Mouse (Mus musculus): Measurements from ENCODE around the gene Cd7. TPM values are rescaled to one million over a fixed set of nuclear protein-coding genes. Genes with fewer than 3 reads are reported as not detected.

The Cd7 gene
- not detected for polyA plus RNA-seq (2012; fragmentation: generic; extraction: Trizol)
- long read RNA-seq, experiment 1: 0 reads
- long read RNA-seq, experiment 2: 0 reads

- Histone ChIP-seq H3K27me3 (ENCODE audit: control insufficient read depth, insufficient read depth, insufficient read length) (peaks cover 37% of the 10 kb centered on the region), H3K36me3 (ENCODE audit: control insufficient read depth, insufficient read depth) (no peaks in the 10 kb centered on the region), H3K79me2 (ENCODE audit: control insufficient read depth, insufficient read depth) (no peaks in the 10 kb centered on the region), H3ac (ENCODE audit: control insufficient read depth, insufficient read length, low read depth) (no peak within 1 kb of the TSS), H3K79me3 (ENCODE audit: low read depth) (no peaks in the 10 kb centered on the region), H3K4me3 (ENCODE audit: insufficient read depth, poor library complexity, severe bottlenecking) (no peak within 1 kb of the TSS)
- TF ChIP-seq USF1 (IDR thresholded peaks at IDR 0.05; ENCODE audit: low read depth) (no peak), CTCF (IDR thresholded peaks at IDR 0.05; ENCODE audit: control insufficient read depth, insufficient read depth, insufficient read length) (no peak), MYOG (IDR thresholded peaks at IDR 0.05; ENCODE audit: control insufficient read depth, extremely low read depth, insufficient read length) (no peak), MYOD1 (IDR thresholded peaks at IDR 0.05; ENCODE audit: control insufficient read depth, insufficient read length, low read depth) (no peak), MAX (IDR thresholded peaks at IDR 0.05) (no peak), FOSL1 (IDR thresholded peaks at IDR 0.05; ENCODE audit: insufficient read depth, low read length, poor library complexity, severe bottlenecking) (no peak), CEBPB (IDR thresholded peaks at IDR 0.05; ENCODE audit: low read depth) (no peak)
Observed at GRCm38 (mm10) chr11:121039302-121039701, at the start of gene Cd7. TSS of gene Cd7 (minus strand) at chr11:121039418.

DNA sequence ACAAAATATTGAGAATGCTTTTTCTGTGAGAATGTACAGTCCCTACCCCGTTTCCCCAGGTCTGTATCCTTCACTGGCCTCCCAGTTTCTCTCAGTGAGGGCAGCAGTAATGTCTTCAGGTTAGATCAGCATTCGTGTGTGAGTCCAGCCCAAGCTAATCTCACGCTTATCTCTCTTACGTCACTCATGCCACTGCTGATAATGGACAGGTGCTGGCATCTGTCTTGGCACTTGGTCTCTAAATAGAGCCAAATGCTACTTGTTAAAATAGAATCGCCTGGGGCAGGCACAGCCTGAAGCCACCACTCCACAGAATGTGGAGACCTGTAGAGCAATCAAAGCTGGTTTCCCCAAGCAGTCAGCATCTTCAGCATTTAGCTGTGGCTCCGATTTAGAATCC is 49.8 kb upstream of the Cd7 start:
- Histone ChIP-seq H3ac (ENCODE audit: control insufficient read depth, insufficient read length, low read depth) (no peak overlapping the region), H3K27me3 (ENCODE audit: control insufficient read depth, insufficient read depth, insufficient read length) (no peaks in the 10 kb centered on the region), H3K36me3 (ENCODE audit: control insufficient read depth, insufficient read depth) (no peaks in the 10 kb centered on the region), H3K79me3 (ENCODE audit: low read depth) (no peaks in the 10 kb centered on the region), H3K4me3 (ENCODE audit: insufficient read depth, poor library complexity, severe bottlenecking) (no peak overlapping the region), H3K79me2 (ENCODE audit: control insufficient read depth, insufficient read depth) (no peaks in the 10 kb centered on the region)
- no peak for TF ChIP-seq MAX (IDR thresholded peaks at IDR 0.05)
- TF ChIP-seq MYOD1 (IDR thresholded peaks at IDR 0.05; ENCODE audit: control insufficient read depth, insufficient read length, low read depth): peak; percentile 11

DNA sequence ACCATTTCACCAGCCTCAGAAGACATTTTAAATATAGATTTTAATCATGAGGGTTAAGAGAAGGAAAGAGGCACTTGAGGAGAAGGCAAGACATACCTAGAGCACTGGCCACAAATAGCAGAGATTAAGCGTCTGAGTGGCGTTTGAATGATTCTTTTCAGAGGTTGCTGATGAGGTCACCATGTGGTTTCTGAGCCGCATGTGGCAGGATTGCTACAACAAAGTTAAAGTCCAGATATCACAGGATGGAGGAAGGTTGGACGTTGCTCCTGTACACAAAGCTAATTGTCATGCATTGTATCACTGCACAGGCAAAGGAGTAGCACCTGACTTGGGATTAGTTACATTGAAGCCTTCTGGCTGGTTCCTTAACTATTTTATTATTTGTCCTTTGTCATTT is 47.1 kb upstream of the Cd7 start:
- TF ChIP-seq CEBPB (IDR thresholded peaks at IDR 0.05; ENCODE audit: low read depth) (peak; percentile 53), MAX (IDR thresholded peaks at IDR 0.05) (peak; percentile 87), MYOD1 (IDR thresholded peaks at IDR 0.05; ENCODE audit: control insufficient read depth, insufficient read length, low read depth) (peak; percentile 11), MYOG (IDR thresholded peaks at IDR 0.05; ENCODE audit: control insufficient read depth, extremely low read depth, insufficient read length) (no peak)

GRCm38 (mm10) chr11:121085181-121085580 is 46.0 kb upstream of the Cd7 start:
- Histone ChIP-seq H3K27me3 (ENCODE audit: control insufficient read depth, insufficient read depth, insufficient read length) (peaks cover 6% of the 10 kb centered on the region), H3K4me3 (ENCODE audit: insufficient read depth, poor library complexity, severe bottlenecking) (no peak overlapping the region), H3ac (ENCODE audit: control insufficient read depth, insufficient read length, low read depth) (no peak overlapping the region), H3K79me2 (ENCODE audit: control insufficient read depth, insufficient read depth) (no peaks in the 10 kb centered on the region), H3K79me3 (ENCODE audit: low read depth) (no peaks in the 10 kb centered on the region), H3K36me3 (ENCODE audit: control insufficient read depth, insufficient read depth) (no peaks in the 10 kb centered on the region)
- TF ChIP-seq CTCF (IDR thresholded peaks at IDR 0.05; ENCODE audit: control insufficient read depth, insufficient read depth, insufficient read length) (no peak), FOSL1 (IDR thresholded peaks at IDR 0.05; ENCODE audit: insufficient read depth, low read length, poor library complexity, severe bottlenecking) (peak; percentile 99), USF1 (IDR thresholded peaks at IDR 0.05; ENCODE audit: low read depth) (no peak), MAX (IDR thresholded peaks at IDR 0.05) (peak; percentile 33)

More for the DNA sequence above, 47.1 kb upstream of the Cd7 start:
- no peaks in the 10 kb centered on the region for H3K79me2 ChIP-seq (ENCODE audit: control insufficient read depth, insufficient read depth)
- H3K27me3 ChIP-seq (ENCODE audit: control insufficient read depth, insufficient read depth, insufficient read length): no peaks in the 10 kb centered on the region
- H3K79me3 ChIP-seq (ENCODE audit: low read depth): no peaks in the 10 kb centered on the region
- H3K36me3 ChIP-seq (ENCODE audit: control insufficient read depth, insufficient read depth): no peaks in the 10 kb centered on the region
- no peak overlapping the region for H3ac ChIP-seq (ENCODE audit: control insufficient read depth, insufficient read length, low read depth)
- H3K4me3 ChIP-seq (ENCODE audit: insufficient read depth, poor library complexity, severe bottlenecking): no peak overlapping the region

DNA sequence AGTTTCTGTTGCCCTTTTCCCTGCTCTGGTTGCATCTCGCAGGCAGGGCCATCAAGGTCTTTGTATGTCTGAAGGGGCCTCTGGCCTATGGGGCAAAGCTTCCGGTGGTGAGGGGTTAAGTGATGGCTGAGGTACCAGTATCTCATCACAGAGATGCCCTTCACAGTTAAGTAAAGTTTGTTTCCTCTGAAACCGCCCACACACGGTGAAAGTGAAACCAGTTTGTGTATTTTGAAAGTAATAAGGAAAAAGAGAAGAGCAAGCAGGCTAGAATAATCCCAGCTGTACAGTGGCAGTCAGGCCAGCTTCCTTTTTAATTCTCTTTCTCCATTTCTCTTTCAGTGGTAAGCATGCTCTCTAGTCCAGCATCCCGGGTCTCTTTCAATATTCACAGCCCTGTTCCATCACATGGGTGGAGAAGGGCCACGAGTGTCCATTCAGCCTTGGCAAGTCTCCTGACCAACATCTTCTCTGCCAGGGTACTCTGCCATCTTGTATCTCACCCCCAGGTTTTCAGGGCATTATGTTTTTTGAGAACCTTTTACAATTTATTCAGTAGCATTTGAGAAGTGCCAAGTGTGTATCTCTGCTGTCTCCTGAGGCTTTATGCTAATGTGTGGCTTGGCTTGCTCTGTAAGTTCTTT is 43.8 kb upstream of the Cd7 start:
- peaks cover 21% of the 10 kb centered on the region for H3K27me3 ChIP-seq (ENCODE audit: control insufficient read depth, insufficient read depth, insufficient read length)
- H3K79me2 ChIP-seq (ENCODE audit: control insufficient read depth, insufficient read depth): no peaks in the 10 kb centered on the region
- no peak overlapping the region for H3K4me3 ChIP-seq (ENCODE audit: insufficient read depth, poor library complexity, severe bottlenecking)
- TF ChIP-seq USF1 (IDR thresholded peaks at IDR 0.05; ENCODE audit: low read depth): no peak
- no peak for TF ChIP-seq CTCF (IDR thresholded peaks at IDR 0.05; ENCODE audit: control insufficient read depth, insufficient read depth, insufficient read length)
- no peak for TF ChIP-seq MYOG (IDR thresholded peaks at IDR 0.05; ENCODE audit: control insufficient read depth, extremely low read depth, insufficient read length)
- no peaks in the 10 kb centered on the region for H3K36me3 ChIP-seq (ENCODE audit: control insufficient read depth, insufficient read depth)
- no peaks in the 10 kb centered on the region for H3K79me3 ChIP-seq (ENCODE audit: low read depth)
- H3ac ChIP-seq (ENCODE audit: control insufficient read depth, insufficient read length, low read depth): no peak overlapping the region

- Histone ChIP-seq H3ac (ENCODE audit: control insufficient read depth, insufficient read length, low read depth) (no peak overlapping the region), H3K4me3 (ENCODE audit: insufficient read depth, poor library complexity, severe bottlenecking) (no peak overlapping the region), H3K79me2 (ENCODE audit: control insufficient read depth, insufficient read depth) (no peaks in the 10 kb centered on the region), H3K27me3 (ENCODE audit: control insufficient read depth, insufficient read depth, insufficient read length) (peaks cover 21% of the 10 kb centered on the region), H3K36me3 (ENCODE audit: control insufficient read depth, insufficient read depth) (no peaks in the 10 kb centered on the region), H3K79me3 (ENCODE audit: low read depth) (no peaks in the 10 kb centered on the region)
- TF ChIP-seq FOSL1 (IDR thresholded peaks at IDR 0.05; ENCODE audit: insufficient read depth, low read length, poor library complexity, severe bottlenecking): no peak
- no peak for TF ChIP-seq MYOD1 (IDR thresholded peaks at IDR 0.05; ENCODE audit: control insufficient read depth, insufficient read length, low read depth)
- TF ChIP-seq USF1 (IDR thresholded peaks at IDR 0.05; ENCODE audit: low read depth): no peak
- no peak for TF ChIP-seq MAX (IDR thresholded peaks at IDR 0.05)
- no peak for TF ChIP-seq MYOG (IDR thresholded peaks at IDR 0.05; ENCODE audit: control insufficient read depth, extremely low read depth, insufficient read length)
- TF ChIP-seq CEBPB (IDR thresholded peaks at IDR 0.05; ENCODE audit: low read depth): no peak
- no peak for TF ChIP-seq CTCF (IDR thresholded peaks at IDR 0.05; ENCODE audit: control insufficient read depth, insufficient read depth, insufficient read length)
Observed at GRCm38 (mm10) chr11:121082250-121082649, 43.0 kb upstream of the Cd7 start.
